Mouse (Mus musculus) ES-E14 (cell line): ENCODE measurements around the gene Pdzd2. TPM values are rescaled to one million over a fixed set of nuclear protein-coding genes. Genes with fewer than 3 reads are reported as not detected.

Experiments
- DNase-seq: peaks from one replicate; pipeline ENCODE4 v3.0.0-alpha.2; 2013; ENCODE audit warnings: low read depth, low spot score
- H3K27ac ChIP-seq: 2 replicates; pipeline ENCODE4 v1.5.1; 2012; ENCODE audit warnings: low read depth, mild to moderate bottlenecking, low read length, moderate library complexity, mixed read lengths; ENCODE audit not compliant: poor library complexity, insufficient read depth, severe bottlenecking
- H3K36me3 ChIP-seq: 2 replicates; pipeline ENCODE4 v1.6.1; 2012; ENCODE audit warnings: mild to moderate bottlenecking, low read length, moderate library complexity, mixed read lengths; ENCODE audit not compliant: control insufficient read depth, poor library complexity, insufficient read depth, severe bottlenecking
- H3K4me1 ChIP-seq, 2 experiments: fragments of 150-350 bp in 1 of 2; sonication (generic) in 1 of 2; 2 replicates each; pipeline ENCODE4 v1.6.1; 2012; ENCODE audit warnings: low read length in 2 of 2, mild to moderate bottlenecking in 1 of 2, mixed read lengths in 1 of 2; ENCODE audit not compliant: control insufficient read depth in 2 of 2, insufficient read depth in 2 of 2, poor library complexity in 1 of 2
- H3K4me3 ChIP-seq, 2 experiments: fragments of 150-350 bp in 1 of 2; sonication (generic) in 1 of 2; 2 replicates each; pipeline ENCODE4 v1.5.1; 2012; ENCODE audit warnings: low read length in 2 of 2, low read depth in 1 of 2, mild to moderate bottlenecking in 1 of 2, mixed read lengths in 1 of 2; ENCODE audit not compliant: insufficient read depth in 1 of 2, poor library complexity in 1 of 2, severe bottlenecking in 1 of 2
- H3K9ac ChIP-seq: 2 replicates; pipeline ENCODE4 v1.6.1; 2012; ENCODE audit warnings: low read depth, mild to moderate bottlenecking, low read length, mixed read lengths; ENCODE audit not compliant: poor library complexity, insufficient read depth, severe bottlenecking
- H3K9me3 ChIP-seq: fragments of 150-350 bp; sonication (generic); 2 replicates; pipeline ENCODE4 v1.6.1; 2012; ENCODE audit warnings: low read depth, mild to moderate bottlenecking, low read length; ENCODE audit not compliant: control insufficient read depth, insufficient read depth
- CHD2 ChIP-seq: IDR thresholded peaks from 2 replicates; pipeline ENCODE4 v1.6.1; 2014; ENCODE audit warnings: mild to moderate bottlenecking, low read depth, low read length, inconsistent platforms
- HCFC1 ChIP-seq: IDR thresholded peaks from 2 replicates; pipeline ENCODE4 v1.6.1; 2012; ENCODE audit warnings: low read length, inconsistent platforms, borderline replicate concordance; ENCODE audit not compliant: insufficient read depth
- MAFK ChIP-seq: IDR thresholded peaks from 2 replicates; pipeline ENCODE4 v1.6.1; 2014; ENCODE audit warnings: mild to moderate bottlenecking, low read depth, low read length, inconsistent platforms; ENCODE audit not compliant: insufficient read depth
- ZC3H11A ChIP-seq: IDR thresholded peaks from 2 replicates; pipeline ENCODE4 v1.6.1; 2012; ENCODE audit warnings: low read depth, mild to moderate bottlenecking, inconsistent platforms, low read length, borderline replicate concordance
- ZNF384 ChIP-seq: IDR thresholded peaks from 2 replicates; pipeline ENCODE4 v1.6.1; 2012; ENCODE audit warnings: low read depth, low read length, inconsistent platforms
- in situ Hi-C, 2 experiments: fragments of 600-800 bp; cut with MboI; formaldehyde crosslinking; loops; one replicate each; pipeline ENCODE4 v1.15.1; 2025; ENCODE audit warnings: low sequenced_read_pairs in 2 of 2, inconsistent platforms in 1 of 2; ENCODE audit not compliant: unreplicated experiment in 2 of 2
- total RNA-seq: library from RNA; depleted of rRNA; stranded (reverse); fragments of 300-350 nt; gene quantifications from 2 replicates; pipeline ENCODE4 v1.2.3, GENCODE M21; 2012

Gene Pdzd2
- total RNA-seq, 1 experiment: 6.3 TPM

DNA sequence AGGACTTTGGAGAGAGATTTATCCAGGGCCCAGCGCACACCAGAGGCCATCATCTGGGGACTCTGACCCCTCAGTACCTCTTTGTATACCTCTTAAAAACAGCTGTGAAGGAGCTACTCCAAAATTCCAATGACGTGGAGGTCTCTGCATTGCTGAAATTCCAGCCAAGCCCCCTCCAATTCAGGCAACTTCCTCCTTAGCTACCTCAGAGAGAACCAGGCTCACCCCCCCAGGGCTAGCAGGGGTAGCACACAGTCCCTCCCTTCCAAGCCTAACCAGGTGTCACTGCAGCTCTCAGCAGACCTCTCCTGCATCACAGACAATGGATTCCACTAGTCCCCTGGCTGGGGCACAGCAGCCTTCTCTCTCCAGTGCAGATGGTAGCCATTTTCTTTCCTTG, 4.5 kb downstream of the Pdzd2 start:
- H3K4me1 ChIP-seq: peaks cover 2 to 4% of the 10 kb centered on the region in 2 experiments; a peak in 2 of 4 replicates
- no peaks in the 10 kb centered on the region for H3K9me3 ChIP-seq
- TF ChIP-seq ZC3H11A (no peak), CHD2 (no peak), HCFC1 (no peak), MAFK (no peak), ZNF384 (no peak)
- H3K4me3 ChIP-seq: no peak overlapping the region
- in situ Hi-C loops: no loop called here
- DNase-seq: no peak
- H3K27ac ChIP-seq: no peak overlapping the region
- H3K9ac ChIP-seq: no peak overlapping the region
- H3K36me3 ChIP-seq: no peaks in the 10 kb centered on the region

DNA sequence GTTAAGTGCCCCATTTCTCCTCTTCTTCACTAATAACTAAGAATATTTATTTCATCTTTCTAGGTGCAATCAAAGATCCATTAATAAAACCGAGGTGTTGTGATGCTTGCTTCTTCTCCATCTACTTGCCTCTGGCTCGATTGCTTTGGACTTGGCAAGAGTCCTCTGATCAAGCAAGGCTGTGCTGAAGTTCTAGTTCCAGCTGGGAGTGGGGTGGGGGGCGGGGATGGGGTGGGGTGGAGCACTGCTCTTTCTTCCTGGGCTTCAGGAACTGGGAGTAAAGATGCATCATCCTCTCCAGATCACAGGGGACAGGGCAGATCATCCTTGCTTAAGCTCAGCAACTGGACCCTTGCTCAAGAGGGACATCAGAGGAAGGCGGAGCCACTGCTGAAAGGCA, 5.5 kb downstream of the Pdzd2 start:
- Histone ChIP-seq H3K4me3 (0 out of 4 replicates have a peak overlapping the region, but pooled peaks of 1 of the 2 experiments have one; percentile 28), H3K4me1 (peaks cover 2 to 3% of the 10 kb centered on the region in 2 experiments; a peak in 2 of 4 replicates), H3K27ac (no peak overlapping the region; the same call in 1 of the 2 replicates), H3K9me3 (no peaks in the 10 kb centered on the region), H3K36me3 (no peaks in the 10 kb centered on the region), H3K9ac (no peak overlapping the region)
- TF ChIP-seq HCFC1: no peak
- no peak for TF ChIP-seq CHD2
- TF ChIP-seq ZC3H11A: no peak
- TF ChIP-seq ZNF384: no peak
- TF ChIP-seq MAFK: no peak
- in situ Hi-C loops: no loop called here
- DNase-seq: no peak

DNA sequence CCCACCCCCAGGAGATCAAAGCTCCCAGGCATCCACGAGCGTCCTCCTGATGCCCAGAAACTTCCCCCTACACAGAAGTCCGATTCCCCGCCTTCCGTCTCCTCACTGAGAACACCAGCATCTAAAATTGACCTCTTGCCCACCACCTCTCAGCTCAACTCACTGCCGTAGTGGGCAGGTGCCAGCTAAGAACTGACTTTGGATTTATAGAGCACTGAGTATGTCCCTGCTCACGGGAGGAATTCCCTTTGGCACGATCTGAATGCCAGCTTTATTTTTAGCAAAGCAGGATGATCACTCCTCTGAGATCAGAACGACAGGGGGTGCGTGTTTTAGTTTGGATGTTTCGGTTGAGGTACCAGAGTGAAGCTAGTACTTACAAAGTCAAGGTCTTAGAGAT, 7.1 kb downstream of the Pdzd2 start:
- TF ChIP-seq ZC3H11A (no peak), CHD2 (no peak), ZNF384 (no peak), HCFC1 (no peak), MAFK (no peak)
- H3K9ac ChIP-seq: no peak overlapping the region
- H3K36me3 ChIP-seq: no peaks in the 10 kb centered on the region
- peaks cover 2 to 3% of the 10 kb centered on the region in 2 experiments; a peak in 2 of 4 replicates for H3K4me1 ChIP-seq
- no peak overlapping the region for H3K27ac ChIP-seq
- H3K4me3 ChIP-seq: no peak overlapping the region
- H3K9me3 ChIP-seq: no peaks in the 10 kb centered on the region
- no peak for DNase-seq
- in situ Hi-C loops: no loop called here

DNA sequence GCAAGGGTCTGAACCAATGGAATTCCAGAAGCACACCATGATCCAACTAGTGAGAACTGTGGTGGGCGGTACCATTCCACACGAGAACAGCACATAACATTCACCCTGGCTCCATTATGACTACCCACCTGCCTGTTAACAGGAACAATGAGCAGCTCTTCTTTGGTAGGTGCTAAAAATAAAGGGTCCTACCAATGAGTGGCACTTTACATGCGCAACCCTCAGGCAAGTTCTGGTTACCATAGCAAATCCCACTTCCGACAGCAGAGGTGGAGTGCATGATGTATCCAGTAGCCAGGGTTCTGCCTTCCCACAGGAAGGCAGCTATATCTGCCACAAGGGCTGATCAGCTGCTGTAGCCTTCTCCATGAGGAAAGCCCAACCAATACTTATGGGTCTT, 11.3 kb downstream of the Pdzd2 start:
- TF ChIP-seq ZNF384: peak; percentile 86; the same call in 1 of the 2 replicates
- TF ChIP-seq ZC3H11A: no peak
- TF ChIP-seq HCFC1: no peak
- no peak for DNase-seq
- Histone ChIP-seq H3K9me3 (no peaks in the 10 kb centered on the region), H3K27ac (no peak overlapping the region), H3K4me3 (no peak overlapping the region), H3K36me3 (no peaks in the 10 kb centered on the region), H3K9ac (no peak overlapping the region), H3K4me1 (no peaks in the 10 kb centered on the region)
- in situ Hi-C loops: no loop called here

DNA sequence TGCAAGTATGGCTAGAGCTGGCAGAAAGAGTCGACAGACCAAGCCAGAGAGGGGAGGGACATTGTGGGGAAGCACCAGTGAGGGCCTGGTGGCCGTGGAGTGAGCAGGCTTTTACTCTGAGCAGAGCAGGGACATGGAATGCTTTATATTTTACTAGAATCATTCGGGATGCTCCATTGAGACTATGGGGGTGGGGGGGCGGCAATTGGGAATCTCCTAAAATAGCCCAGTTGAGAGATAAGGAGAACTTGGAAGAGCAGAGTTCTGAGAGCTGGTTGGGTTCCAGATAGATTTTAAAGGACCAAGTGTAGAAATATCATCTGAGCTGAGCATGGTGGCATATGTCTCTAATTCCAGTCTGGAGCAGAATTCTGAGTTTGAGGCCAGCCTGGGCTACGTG, 14.5 kb downstream of the Pdzd2 start:
- H3K9me3 ChIP-seq: no peaks in the 10 kb centered on the region
- no peak overlapping the region for H3K4me3 ChIP-seq
- in situ Hi-C loops: no loop called here
- no peak overlapping the region for H3K27ac ChIP-seq
- no peaks in the 10 kb centered on the region for H3K4me1 ChIP-seq
- H3K9ac ChIP-seq: no peak overlapping the region
- TF ChIP-seq ZNF384: no peak
- no peak for TF ChIP-seq ZC3H11A
- TF ChIP-seq MAFK: no peak
- TF ChIP-seq CHD2: no peak
- TF ChIP-seq HCFC1: no peak
- no peaks in the 10 kb centered on the region for H3K36me3 ChIP-seq
- DNase-seq: no peak
